Mouse (Mus musculus) ES-E14 (cell line): Measurements from ENCODE around the gene Asic3. TPM values are rescaled to one million over a fixed set of nuclear protein-coding genes. Genes with fewer than 3 reads are reported as not detected.
A peak's percentile ranks its signal among the peaks of the same experiment; 100 is the strongest.

Source experiments
- DNase-seq: peaks from one replicate; pipeline ENCODE4 v3.0.0-alpha.2; 2013; ENCODE audit warnings: low read depth, low spot score
- H3K27ac ChIP-seq: 2 replicates; pipeline ENCODE4 v1.5.1; 2012; ENCODE audit warnings: low read depth, mild to moderate bottlenecking, low read length, moderate library complexity, mixed read lengths; ENCODE audit not compliant: poor library complexity, insufficient read depth, severe bottlenecking
- H3K36me3 ChIP-seq: 2 replicates; pipeline ENCODE4 v1.6.1; 2012; ENCODE audit warnings: mild to moderate bottlenecking, low read length, moderate library complexity, mixed read lengths; ENCODE audit not compliant: control insufficient read depth, poor library complexity, insufficient read depth, severe bottlenecking
- H3K4me1 ChIP-seq, 2 experiments: fragments of 150-350 bp in 1 of 2; sonication (generic) in 1 of 2; 2 replicates each; pipeline ENCODE4 v1.6.1; 2012; ENCODE audit warnings: low read length in 2 of 2, mild to moderate bottlenecking in 1 of 2, mixed read lengths in 1 of 2; ENCODE audit not compliant: control insufficient read depth in 2 of 2, insufficient read depth in 2 of 2, poor library complexity in 1 of 2
- H3K4me3 ChIP-seq, 2 experiments: fragments of 150-350 bp in 1 of 2; sonication (generic) in 1 of 2; 2 replicates each; pipeline ENCODE4 v1.5.1; 2012; ENCODE audit warnings: low read length in 2 of 2, low read depth in 1 of 2, mild to moderate bottlenecking in 1 of 2, mixed read lengths in 1 of 2; ENCODE audit not compliant: insufficient read depth in 1 of 2, poor library complexity in 1 of 2, severe bottlenecking in 1 of 2
- H3K9ac ChIP-seq: 2 replicates; pipeline ENCODE4 v1.6.1; 2012; ENCODE audit warnings: low read depth, mild to moderate bottlenecking, low read length, mixed read lengths; ENCODE audit not compliant: poor library complexity, insufficient read depth, severe bottlenecking
- H3K9me3 ChIP-seq: fragments of 150-350 bp; sonication (generic); 2 replicates; pipeline ENCODE4 v1.6.1; 2012; ENCODE audit warnings: low read depth, mild to moderate bottlenecking, low read length; ENCODE audit not compliant: control insufficient read depth, insufficient read depth
- CHD2 ChIP-seq: IDR thresholded peaks from 2 replicates; pipeline ENCODE4 v1.6.1; 2014; ENCODE audit warnings: mild to moderate bottlenecking, low read depth, low read length, inconsistent platforms
- HCFC1 ChIP-seq: IDR thresholded peaks from 2 replicates; pipeline ENCODE4 v1.6.1; 2012; ENCODE audit warnings: low read length, inconsistent platforms, borderline replicate concordance; ENCODE audit not compliant: insufficient read depth
- MAFK ChIP-seq: IDR thresholded peaks from 2 replicates; pipeline ENCODE4 v1.6.1; 2014; ENCODE audit warnings: mild to moderate bottlenecking, low read depth, low read length, inconsistent platforms; ENCODE audit not compliant: insufficient read depth
- ZC3H11A ChIP-seq: IDR thresholded peaks from 2 replicates; pipeline ENCODE4 v1.6.1; 2012; ENCODE audit warnings: low read depth, mild to moderate bottlenecking, inconsistent platforms, low read length, borderline replicate concordance
- ZNF384 ChIP-seq: IDR thresholded peaks from 2 replicates; pipeline ENCODE4 v1.6.1; 2012; ENCODE audit warnings: low read depth, low read length, inconsistent platforms
- in situ Hi-C, 2 experiments: fragments of 600-800 bp; cut with MboI; formaldehyde crosslinking; loops; one replicate each; pipeline ENCODE4 v1.15.1; 2025; ENCODE audit warnings: low sequenced_read_pairs in 2 of 2, inconsistent platforms in 1 of 2; ENCODE audit not compliant: unreplicated experiment in 2 of 2
- total RNA-seq: library from RNA; depleted of rRNA; stranded (reverse); fragments of 300-350 nt; gene quantifications from 2 replicates; pipeline ENCODE4 v1.2.3, GENCODE M21; 2012; rRNA removed

Asic3 gene
- 0.40 and 0.90 TPM in 2 replicates for total RNA-seq

DNA sequence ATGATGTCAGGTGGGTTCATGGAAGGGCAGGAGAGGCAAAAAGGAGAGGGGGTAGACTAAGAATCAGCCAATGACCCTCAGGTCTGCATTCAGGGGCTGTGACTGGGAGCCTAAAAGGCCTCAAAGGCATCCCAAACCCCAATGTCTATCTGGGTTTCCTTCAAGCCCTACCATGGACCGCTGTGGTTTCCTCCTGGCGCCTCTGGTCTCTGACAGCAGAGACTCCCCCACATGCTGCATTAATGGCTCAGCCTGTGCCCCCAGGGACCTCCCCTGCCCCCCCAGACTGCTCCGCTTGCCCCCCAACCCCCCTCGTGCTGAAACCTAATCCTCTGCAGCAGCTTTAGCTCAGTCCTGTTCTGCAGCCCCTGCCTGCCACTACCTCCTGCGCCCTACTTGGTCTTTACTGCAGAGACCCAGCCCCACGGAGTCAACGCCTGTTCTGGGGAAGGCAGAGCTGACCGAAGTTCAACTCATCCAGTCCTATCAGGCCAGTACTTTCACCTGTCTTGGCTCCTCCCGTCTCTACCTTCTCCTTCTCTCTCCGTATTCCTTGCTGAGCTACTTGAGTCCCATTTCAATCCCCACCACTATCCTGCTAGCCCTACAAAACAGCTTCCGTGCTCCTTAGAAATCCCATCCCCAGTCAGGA, at the start of gene Asic3:
Gene Asic3 (plus strand): TSS at position 351 of the 652 bp plus-strand sequence.
- no peaks in the 10 kb centered on the region; a peak in 1 of 4 replicates for H3K4me1 ChIP-seq
- no peak within 1 kb of the TSS for H3K27ac ChIP-seq
- in situ Hi-C loops = no loop called here
- H3K4me3 ChIP-seq = peak within 1 kb of the TSS in 1 of 2 experiments; percentile 50; a peak in 2 of 4 replicates
- H3K9ac ChIP-seq = peak within 1 kb of the TSS; percentile 2
- no peak for TF ChIP-seq ZNF384
- H3K9me3 ChIP-seq = no peaks in the 10 kb centered on the region
- DNase-seq = no peak
- peaks cover 5% of the 10 kb centered on the region; the same call in 1 of the 2 replicates for H3K36me3 ChIP-seq

DNA sequence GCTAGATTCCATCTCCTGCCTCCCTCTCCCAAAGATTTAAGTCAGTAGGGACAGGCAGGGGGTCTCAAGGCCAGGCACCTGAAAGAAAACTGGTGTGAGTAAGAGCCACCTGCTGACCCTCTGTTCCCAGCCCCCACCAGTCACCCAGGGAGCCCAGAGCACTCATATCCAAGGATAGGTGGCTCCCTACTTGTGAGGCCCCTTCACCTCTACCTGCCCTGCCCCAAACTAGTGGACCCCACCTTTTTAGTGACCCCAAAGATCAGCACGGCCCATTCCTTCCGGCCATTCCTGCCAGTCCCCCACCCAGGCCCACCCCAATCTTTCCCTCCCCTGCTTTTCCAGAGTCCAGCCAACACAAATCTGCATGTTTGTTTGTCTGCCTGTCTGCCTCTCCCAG, 49.7 kb upstream of the Asic3 start:
- peaks cover 6 to 26% of the 10 kb centered on the region in 2 experiments; a peak in 2 of 4 replicates for H3K4me1 ChIP-seq
- TF ChIP-seq ZNF384 (no peak), MAFK (no peak), ZC3H11A (no peak), CHD2 (no peak), HCFC1 (no peak)
- no peak overlapping the region for H3K27ac ChIP-seq
- in situ Hi-C loops = no loop called here
- no peaks in the 10 kb centered on the region for H3K36me3 ChIP-seq
- DNase-seq = no peak
- H3K9me3 ChIP-seq = no peaks in the 10 kb centered on the region
- no peak overlapping the region for H3K9ac ChIP-seq
- no peak overlapping the region for H3K4me3 ChIP-seq

DNA sequence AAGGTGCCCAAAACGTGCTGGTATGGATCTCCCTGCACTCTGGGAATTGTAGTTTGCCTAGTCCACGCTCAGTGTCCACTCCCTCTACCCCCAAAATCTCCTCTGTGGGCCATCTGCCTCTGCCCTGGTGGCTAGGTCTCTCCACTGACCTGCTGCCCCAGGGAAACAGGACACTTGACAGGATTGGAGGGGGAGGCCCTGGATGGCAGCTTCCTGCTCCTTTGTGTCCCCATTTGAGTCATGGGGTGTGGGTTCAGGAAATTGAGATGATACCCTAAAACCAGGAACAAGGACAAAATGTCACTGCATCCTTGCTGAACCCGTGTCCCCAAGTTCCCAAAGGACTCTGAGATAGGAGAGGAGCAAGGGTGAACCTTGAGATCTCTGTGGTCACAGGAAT, 49.1 kb upstream of the Asic3 start:
- TF ChIP-seq ZNF384 (no peak), MAFK (no peak)
- in situ Hi-C loops = no loop called here

DNA sequence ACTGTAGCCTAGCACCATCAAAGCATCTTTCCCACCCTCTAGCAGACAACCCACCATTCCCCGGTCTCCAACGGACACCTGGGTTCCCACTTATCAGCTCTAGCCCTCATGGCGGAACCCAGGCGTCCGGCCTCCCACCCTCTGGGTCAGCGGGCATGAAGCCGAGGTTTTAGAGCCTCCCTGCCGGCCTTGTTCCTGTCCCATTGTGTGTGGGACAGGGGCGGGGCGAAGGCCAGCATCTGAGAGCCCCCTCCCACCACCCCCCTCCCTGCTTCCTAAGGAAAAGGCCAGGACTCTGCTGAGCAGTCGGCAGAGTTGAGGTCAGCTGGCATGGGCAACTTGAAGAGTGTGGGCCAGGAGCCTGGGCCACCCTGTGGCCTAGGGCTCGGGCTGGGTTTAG, 48.7 kb upstream of the Asic3 start, which contains the start of gene Nos3:
Gene Nos3 (plus strand): TSS at position 303 of the 400 bp plus-strand sequence.
- Histone ChIP-seq H3K9me3 (no peaks in the 10 kb centered on the region), H3K4me3 (peak within 1 kb of the TSS; percentile 18 to 39; a peak in 3 of 4 replicates), H3K9ac (peak within 1 kb of the TSS; percentile 30), H3K36me3 (no peaks in the 10 kb centered on the region), H3K27ac (no peak within 1 kb of the TSS), H3K4me1 (peaks cover 6 to 26% of the 10 kb centered on the region in 2 experiments; a peak in 2 of 4 replicates)
- TF ChIP-seq CHD2 = no peak
- TF ChIP-seq ZC3H11A = no peak
- TF ChIP-seq MAFK = no peak
- TF ChIP-seq HCFC1 = no peak
- no peak for TF ChIP-seq ZNF384
- no peak for DNase-seq
- in situ Hi-C loops = no loop called here

More for the DNA sequence above, 49.1 kb upstream of the Asic3 start:
- H3K36me3 ChIP-seq = no peaks in the 10 kb centered on the region
- DNase-seq = no peak
- no peaks in the 10 kb centered on the region for H3K9me3 ChIP-seq
- H3K4me3 ChIP-seq = peak overlapping the region in 1 of 2 experiments; percentile 18; a peak in 1 of 4 replicates
- H3K27ac ChIP-seq = no peak overlapping the region
- peak overlapping the region; percentile 30 for H3K9ac ChIP-seq
- peaks cover 6 to 26% of the 10 kb centered on the region in 2 experiments; a peak in 2 of 4 replicates for H3K4me1 ChIP-seq

DNA sequence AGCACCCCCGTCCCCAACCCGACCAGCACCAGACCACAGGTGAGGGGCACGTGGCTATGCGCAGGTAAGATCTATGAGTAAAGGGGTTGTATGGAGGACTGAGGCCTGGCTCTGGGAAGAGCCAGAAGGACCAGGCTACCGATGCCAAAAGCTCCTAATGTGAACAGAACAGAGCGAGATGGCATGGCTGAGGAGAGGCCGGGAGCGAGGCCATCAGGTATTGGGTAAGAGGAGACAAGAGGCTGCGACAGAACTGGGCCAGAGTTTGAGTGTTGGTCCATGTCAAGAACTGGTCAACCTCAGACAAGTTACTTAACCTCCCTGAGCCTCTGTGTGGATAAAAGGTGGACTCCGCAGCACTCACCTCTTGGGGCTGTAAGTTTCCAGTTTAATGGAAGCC, 48.2 kb upstream of the Asic3 start:
- peaks cover 6 to 26% of the 10 kb centered on the region in 2 experiments; a peak in 2 of 4 replicates for H3K4me1 ChIP-seq
- peak overlapping the region; percentile 18 to 39; a peak in 3 of 4 replicates for H3K4me3 ChIP-seq
- H3K9me3 ChIP-seq = no peaks in the 10 kb centered on the region
- no peak overlapping the region for H3K27ac ChIP-seq
- DNase-seq = no peak
- H3K36me3 ChIP-seq = no peaks in the 10 kb centered on the region
- H3K9ac ChIP-seq = peak overlapping the region; percentile 30
- TF ChIP-seq ZNF384 (no peak), MAFK (no peak)
- in situ Hi-C loops = no loop called here
